Comparison of ENCODE assay signal across 13 mouse cellular contexts in genomic region chr6:143145051-143145450, GRCm38 (mm10). TPM values are rescaled to one million over a fixed set of nuclear protein-coding genes. Genes with fewer than 3 reads are reported as not detected.
DNase-seq lines count a peak whose midpoint lies in the region; ATAC-seq and TF ChIP-seq lines count a peak whose summit lies in the region.
"Had no signal": no experiment of that assay in that cellular context is flagged by ENCODE, and none has a peak within 500 bp of the region (broad histone marks: within the 10 kb centered on the region; RNA-seq: fewer than 3 reads in every experiment).

No protein-coding gene starts in this region.

- no peak overlapping the region for H3K4me2 ChIP-seq in intestine, postnatal 0 days (replicated peaks; ENCODE audit: low read depth)
- no peak overlapping the region for H3K4me2 ChIP-seq in stomach, embryonic 15.5 days
- H3K4me2 ChIP-seq: hindbrain, embryonic 14.5 days had no signal

- WGBS in intestine, postnatal 0 days: 29% methylated on average over 7 of the region's 7 CpGs
- WGBS in stomach, embryonic 15.5 days: 53% methylated on average over 7 of the region's 7 CpGs

- no peak overlapping the region for H3K9ac ChIP-seq in intestine, postnatal 0 days (ENCODE audit: low read depth, low read length)
- no peak overlapping the region for H3K9ac ChIP-seq in stomach, embryonic 15.5 days
- H3K9ac ChIP-seq: hindbrain, embryonic 14.5 days; liver, embryonic 14.5 days had no signal

- no peaks in the 10 kb centered on the region for H3K9me3 ChIP-seq in intestine, postnatal 0 days (ENCODE audit: control insufficient read depth)
- no peaks in the 10 kb centered on the region for H3K9me3 ChIP-seq in stomach, embryonic 15.5 days

- H3K4me1 ChIP-seq in intestine, postnatal 0 days (replicated peaks; ENCODE audit: control insufficient read depth, insufficient read depth, low read length): no peaks in the 10 kb centered on the region; the same call in 1 of the 2 replicates
- H3K4me1 ChIP-seq in stomach, embryonic 15.5 days: no peaks in the 10 kb centered on the region

- H3K4me3 ChIP-seq in intestine, postnatal 0 days (ENCODE audit: low read depth, low read length): no peak overlapping the region
- H3K4me3 ChIP-seq in stomach, embryonic 15.5 days (replicated peaks): no peak overlapping the region
- H3K4me3 ChIP-seq: layer of hippocampus, adult 2 months had no signal

- no peaks in the 10 kb centered on the region for H3K36me3 ChIP-seq in intestine, postnatal 0 days (ENCODE audit: control insufficient read depth, insufficient read depth)
- H3K36me3 ChIP-seq in stomach, embryonic 15.5 days: no peaks in the 10 kb centered on the region

- peak; percentile 27 for DNase-seq in lung, postnatal 36 days
- no peak for DNase-seq in lung, postnatal 4 days
- peak; percentile 64 for DNase-seq in kidney, postnatal 14 days
- DNase-seq in layer of hippocampus, adult 11-12 months (ENCODE audit: low spot score): no peak
- DNase-seq in cerebellum, adult 18-20 months: no peak
- DNase-seq: cerebellum, postnatal 36 days; right cerebral cortex, postnatal 14 days had no signal

- TF ChIP-seq CTCF in intestine, postnatal 0 days (IDR thresholded peaks at IDR 0.05; ENCODE audit: low read depth): peak; percentile 37

- peak; percentile 91 for ATAC-seq in intestine, postnatal 0 days
- peak; percentile 50; the same call in 1 of the 2 replicates for ATAC-seq in stomach, embryonic 15.5 days (ENCODE audit: insufficient read depth, low FRiP score, low read depth)
- ATAC-seq: activated CD4-positive, CD25-positive, alpha-beta regulatory T cell, adult 4 months had no signal

- peak overlapping the region; percentile 62 for H3K27ac ChIP-seq in intestine, postnatal 0 days (ENCODE audit: low read depth, low read length)
- H3K27ac ChIP-seq in stomach, embryonic 15.5 days: no peak overlapping the region
- H3K27ac ChIP-seq: hindbrain, embryonic 14.5 days; layer of hippocampus, adult 2 months; liver, embryonic 14.5 days had no signal

- H3K27me3 ChIP-seq in intestine, postnatal 0 days (replicated peaks; ENCODE audit: control insufficient read depth, insufficient read depth, low read length): no peaks in the 10 kb centered on the region
- H3K27me3 ChIP-seq in stomach, embryonic 15.5 days (replicated peaks): no peaks in the 10 kb centered on the region

RNA-seq across cellular contexts. Expression of gene Etnk1, which starts 22.0 kb away (rescaled TPM):
- polyA plus RNA-seq in intestine, postnatal 0 days (2015; fragmentation: Nextera tagmentation; extraction: Ambion mirVana): 14.5 and 16.4 TPM in 2 replicates
- 17.2 and 18.7 TPM in 2 replicates for polyA plus RNA-seq in stomach, embryonic 15.5 days (2015; fragmentation: Nextera tagmentation; extraction: Ambion mirVana)

RNA-seq across cellular contexts. Expression of gene C2cd5, which starts 45.1 kb away (rescaled TPM):
- 10.2 and 10.4 TPM in 2 replicates for polyA plus RNA-seq in intestine, postnatal 0 days (2015; fragmentation: Nextera tagmentation; extraction: Ambion mirVana)
- polyA plus RNA-seq in stomach, embryonic 15.5 days (2015; fragmentation: Nextera tagmentation; extraction: Ambion mirVana): 22.6 and 22.8 TPM in 2 replicates

Comparison
In these comparisons a context has a peak if more than half of its experiments do, and no peak if none do; other contexts are left out.
1. DNase-seq: peak in lung, postnatal 36 days (single experiment) and kidney, postnatal 14 days (single experiment); none in lung, postnatal 4 days (0 of 2), layer of hippocampus, adult 11-12 months (single experiment) and cerebellum, adult 18-20 months (0 of 2).